Mouse (Mus musculus): ENCODE data around the gene Tubb2a. TPM values are rescaled to one million over a fixed set of nuclear protein-coding genes. Genes with fewer than 3 reads are reported as not detected.
"Not testable (repeated sequence)": the region's sequence is repeated elsewhere in the genome, so short reads cannot be mapped to it uniquely, and the experiment has no call there.

Gene Tubb2a
- polyA plus RNA-seq, 1 experiment: 304 TPM

DNA sequence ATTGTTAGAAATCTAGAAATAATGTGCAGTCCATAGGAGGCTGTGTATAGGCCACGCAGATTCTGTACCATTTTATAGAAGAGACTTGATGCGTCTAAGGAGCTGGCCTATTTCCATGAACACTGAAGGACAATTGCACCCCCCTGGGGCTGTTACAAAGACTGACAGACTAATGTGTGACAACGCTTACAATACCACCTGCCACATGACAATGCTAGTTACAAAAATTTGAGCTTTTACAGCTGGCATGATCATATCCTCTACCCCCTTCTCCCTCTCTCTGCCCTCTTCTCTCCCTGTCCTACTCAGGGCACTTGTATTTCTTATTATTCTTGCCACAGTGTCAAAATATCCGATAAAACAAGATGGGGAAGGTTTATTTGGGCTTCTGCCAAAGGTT is 4.1 kb upstream of the Tubb2a start:
- Histone ChIP-seq H3K4me3 (ENCODE audit: insufficient read depth, poor library complexity, severe bottlenecking) (no peak overlapping the region), H3K36me3 (ENCODE audit: control insufficient read depth, insufficient read depth) (no peaks in the 10 kb centered on the region), H3K79me2 (ENCODE audit: control insufficient read depth, insufficient read depth) (peaks cover 10% of the 10 kb centered on the region), H3K27me3 (ENCODE audit: control insufficient read depth, insufficient read depth, insufficient read length) (no peaks in the 10 kb centered on the region), H3K79me3 (ENCODE audit: low read depth) (peaks cover 4% of the 10 kb centered on the region), H3ac (ENCODE audit: control insufficient read depth, insufficient read length, low read depth) (no peak overlapping the region)
- no peak for TF ChIP-seq FOSL1 (IDR thresholded peaks at IDR 0.05; ENCODE audit: insufficient read depth, low read length, poor library complexity, severe bottlenecking)
- TF ChIP-seq MYOG (IDR thresholded peaks at IDR 0.05; ENCODE audit: control insufficient read depth, extremely low read depth, insufficient read length): no peak
- TF ChIP-seq MYOD1 (IDR thresholded peaks at IDR 0.05; ENCODE audit: control insufficient read depth, insufficient read length, low read depth): no peak

DNA sequence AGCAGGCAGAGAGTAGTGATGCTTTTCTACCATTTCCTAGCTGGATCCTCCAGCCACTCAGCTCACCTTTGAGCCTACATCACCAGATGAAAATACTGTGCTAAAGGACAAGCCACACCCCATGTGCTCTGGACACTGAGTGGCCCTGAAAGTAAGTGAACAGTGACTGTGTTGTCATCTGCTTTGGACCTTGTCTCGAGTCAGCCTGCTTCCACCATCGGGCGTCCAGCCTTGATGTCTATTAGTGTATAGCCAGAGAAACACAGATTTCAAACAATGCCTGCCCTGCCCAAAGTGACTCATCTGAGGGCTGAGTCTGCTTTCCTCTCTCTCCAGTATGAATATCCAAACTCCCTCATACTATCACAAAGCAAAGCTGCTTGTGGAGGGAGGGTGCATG is 2.0 kb upstream of the Tubb2a start:
- TF ChIP-seq FOSL1 (IDR thresholded peaks at IDR 0.05; ENCODE audit: insufficient read depth, low read length, poor library complexity, severe bottlenecking) (no peak), USF1 (IDR thresholded peaks at IDR 0.05; ENCODE audit: low read depth) (no peak), MYOD1 (IDR thresholded peaks at IDR 0.05; ENCODE audit: control insufficient read depth, insufficient read length, low read depth) (no peak), CTCF (IDR thresholded peaks at IDR 0.05; ENCODE audit: control insufficient read depth, insufficient read depth, insufficient read length) (no peak)
- peaks cover 8% of the 10 kb centered on the region for H3K36me3 ChIP-seq (ENCODE audit: control insufficient read depth, insufficient read depth)
- no peak overlapping the region for H3ac ChIP-seq (ENCODE audit: control insufficient read depth, insufficient read length, low read depth)
- peaks cover 16% of the 10 kb centered on the region for H3K79me2 ChIP-seq (ENCODE audit: control insufficient read depth, insufficient read depth)
- H3K27me3 ChIP-seq (ENCODE audit: control insufficient read depth, insufficient read depth, insufficient read length): no peaks in the 10 kb centered on the region
- no peak overlapping the region for H3K4me3 ChIP-seq (ENCODE audit: insufficient read depth, poor library complexity, severe bottlenecking)
- H3K79me3 ChIP-seq (ENCODE audit: low read depth): peaks cover 7% of the 10 kb centered on the region

DNA sequence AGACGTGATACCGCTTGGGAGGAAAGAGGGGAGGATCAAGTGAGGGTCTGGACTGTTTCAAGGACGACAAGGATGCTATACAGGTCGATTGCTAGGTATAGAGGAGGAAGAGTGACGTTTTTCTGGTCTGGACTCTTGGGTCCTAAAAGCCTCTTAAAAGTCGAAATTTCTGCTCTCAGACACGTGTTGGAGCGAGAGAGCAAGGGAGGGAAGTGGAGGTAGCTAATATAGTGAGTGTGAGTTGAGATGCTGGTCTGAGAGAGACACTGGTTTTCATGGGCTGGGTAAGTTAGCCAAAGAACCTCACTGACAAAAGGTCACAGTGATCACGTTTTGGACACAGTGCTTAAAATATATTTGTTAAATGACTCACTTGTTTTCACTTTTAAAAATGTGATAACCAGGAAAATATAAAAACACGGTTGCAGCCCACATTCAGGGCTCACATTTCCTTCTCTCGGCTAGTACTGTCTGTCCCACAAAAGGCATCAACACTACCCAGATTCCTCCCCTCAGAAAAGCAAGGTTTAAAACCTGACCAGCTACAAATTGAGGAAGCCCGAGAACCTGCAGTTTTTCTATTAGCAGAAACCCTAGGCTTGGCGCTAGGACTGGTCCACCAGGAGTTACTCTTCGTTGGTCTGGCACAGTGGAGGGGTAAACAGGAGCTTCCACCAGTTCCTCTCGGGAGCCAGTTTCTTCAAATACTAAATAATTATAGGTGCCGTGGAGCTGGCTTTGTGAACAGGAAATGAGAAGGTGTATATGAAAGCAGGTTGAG is 883 bp upstream of the Tubb2a start:
- H3ac ChIP-seq (ENCODE audit: control insufficient read depth, insufficient read length, low read depth): peak overlapping the region; percentile 10
- H3K36me3 ChIP-seq (ENCODE audit: control insufficient read depth, insufficient read depth): peaks cover 13% of the 10 kb centered on the region
- H3K4me3 ChIP-seq (ENCODE audit: insufficient read depth, poor library complexity, severe bottlenecking): no peak overlapping the region
- H3K79me3 ChIP-seq (ENCODE audit: low read depth): peaks cover 7% of the 10 kb centered on the region
- H3K27me3 ChIP-seq (ENCODE audit: control insufficient read depth, insufficient read depth, insufficient read length): no peaks in the 10 kb centered on the region
- TF ChIP-seq MYOG (IDR thresholded peaks at IDR 0.05; ENCODE audit: control insufficient read depth, extremely low read depth, insufficient read length) (no peak), CEBPB (IDR thresholded peaks at IDR 0.05; ENCODE audit: low read depth) (no peak), CTCF (IDR thresholded peaks at IDR 0.05; ENCODE audit: control insufficient read depth, insufficient read depth, insufficient read length) (no peak), MYOD1 (IDR thresholded peaks at IDR 0.05; ENCODE audit: control insufficient read depth, insufficient read length, low read depth) (no peak), MAX (IDR thresholded peaks at IDR 0.05) (no peak), FOSL1 (IDR thresholded peaks at IDR 0.05; ENCODE audit: insufficient read depth, low read length, poor library complexity, severe bottlenecking) (no peak), USF1 (IDR thresholded peaks at IDR 0.05; ENCODE audit: low read depth) (no peak)
- peaks cover 16% of the 10 kb centered on the region for H3K79me2 ChIP-seq (ENCODE audit: control insufficient read depth, insufficient read depth)

DNA sequence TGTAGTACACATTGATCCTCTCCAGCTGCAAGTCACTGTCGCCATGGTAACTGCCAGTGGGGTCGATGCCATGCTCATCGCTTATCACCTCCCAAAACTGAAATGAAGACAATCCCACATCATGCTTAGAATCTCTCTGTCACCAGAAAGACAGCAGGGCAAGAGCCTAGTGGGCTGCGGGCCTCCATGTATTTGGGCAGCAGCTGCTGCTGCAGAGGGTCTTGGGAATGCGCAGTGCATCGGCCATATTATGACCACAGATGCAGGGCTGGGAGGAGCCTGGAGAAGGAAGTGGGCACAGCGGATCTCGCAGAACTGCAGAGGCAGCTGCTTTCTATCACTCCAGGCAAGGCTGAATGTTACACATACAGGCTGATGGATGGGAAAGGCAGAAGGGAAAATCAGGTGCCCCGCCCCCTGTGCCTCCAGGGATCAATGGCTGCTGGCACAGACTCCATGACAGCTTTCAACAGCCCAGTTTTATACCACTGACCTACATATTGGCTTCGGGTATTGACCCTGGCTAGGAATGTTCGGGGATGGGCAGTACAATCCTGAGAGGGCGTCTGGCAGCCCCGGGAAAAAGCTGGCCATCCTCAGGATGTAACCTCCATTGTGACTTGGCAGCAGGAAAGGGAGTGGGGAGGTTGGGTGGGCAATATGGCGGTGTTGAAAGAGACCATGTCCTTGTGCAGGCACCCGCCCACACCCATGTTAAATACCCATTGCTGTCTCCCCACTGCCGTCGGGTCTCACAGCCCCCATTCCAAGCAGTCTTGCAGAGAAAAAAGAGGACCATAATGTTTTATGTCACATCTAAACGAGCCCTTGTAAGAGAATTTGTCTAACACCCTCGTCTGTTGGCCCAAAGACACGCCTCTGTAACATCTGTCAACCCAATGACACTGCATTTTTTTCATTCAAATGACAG is 981 bp downstream of the Tubb2a start:
- peak; percentile 42 for TF ChIP-seq MYOD1 (IDR thresholded peaks at IDR 0.05; ENCODE audit: control insufficient read depth, insufficient read length, low read depth)
- TF ChIP-seq FOSL1 (IDR thresholded peaks at IDR 0.05; ENCODE audit: insufficient read depth, low read length, poor library complexity, severe bottlenecking): no peak
- TF ChIP-seq USF1 (IDR thresholded peaks at IDR 0.05; ENCODE audit: low read depth): no peak
- Histone ChIP-seq H3K36me3 (ENCODE audit: control insufficient read depth, insufficient read depth) (peaks cover 17% of the 10 kb centered on the region), H3K79me3 (ENCODE audit: low read depth) (peaks cover 7% of the 10 kb centered on the region), H3K79me2 (ENCODE audit: control insufficient read depth, insufficient read depth) (peaks cover 16% of the 10 kb centered on the region), H3K4me3 (ENCODE audit: insufficient read depth, poor library complexity, severe bottlenecking) (peak overlapping the region; percentile 60), H3K27me3 (ENCODE audit: control insufficient read depth, insufficient read depth, insufficient read length) (no peaks in the 10 kb centered on the region), H3ac (ENCODE audit: control insufficient read depth, insufficient read length, low read depth) (peak overlapping the region; percentile 1)

DNA sequence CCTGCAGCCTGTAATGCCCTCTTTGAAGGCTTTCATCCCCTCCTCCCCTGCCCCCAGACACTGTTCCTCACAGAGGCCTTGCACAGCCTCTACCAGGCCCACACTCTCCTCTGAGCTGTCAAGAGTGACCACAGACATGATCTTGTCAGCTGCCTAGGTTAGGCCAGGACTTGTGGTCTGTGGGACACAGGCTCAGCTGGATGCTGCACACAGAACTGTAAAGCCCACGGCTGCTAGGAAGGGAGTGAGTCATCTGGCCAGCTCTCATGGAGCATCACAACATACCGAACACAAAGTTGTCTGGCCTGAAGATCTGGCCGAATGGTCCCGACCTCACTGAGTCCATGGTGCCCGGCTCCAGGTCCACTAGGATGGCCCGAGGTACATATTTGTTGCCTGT is 1.9 kb downstream of the Tubb2a start:
- TF ChIP-seq MYOD1 (IDR thresholded peaks at IDR 0.05; ENCODE audit: control insufficient read depth, insufficient read length, low read depth): peak; percentile 76
- not testable (repeated sequence) for H3ac ChIP-seq (ENCODE audit: control insufficient read depth, insufficient read length, low read depth); H3K4me3 ChIP-seq (ENCODE audit: insufficient read depth, poor library complexity, severe bottlenecking); H3K79me3 ChIP-seq (ENCODE audit: low read depth); H3K27me3 ChIP-seq (ENCODE audit: control insufficient read depth, insufficient read depth, insufficient read length)
- Histone ChIP-seq H3K36me3 (ENCODE audit: control insufficient read depth, insufficient read depth) (peaks cover 17% of the 10 kb centered on the region), H3K79me2 (ENCODE audit: control insufficient read depth, insufficient read depth) (peaks cover 16% of the 10 kb centered on the region)

DNA sequence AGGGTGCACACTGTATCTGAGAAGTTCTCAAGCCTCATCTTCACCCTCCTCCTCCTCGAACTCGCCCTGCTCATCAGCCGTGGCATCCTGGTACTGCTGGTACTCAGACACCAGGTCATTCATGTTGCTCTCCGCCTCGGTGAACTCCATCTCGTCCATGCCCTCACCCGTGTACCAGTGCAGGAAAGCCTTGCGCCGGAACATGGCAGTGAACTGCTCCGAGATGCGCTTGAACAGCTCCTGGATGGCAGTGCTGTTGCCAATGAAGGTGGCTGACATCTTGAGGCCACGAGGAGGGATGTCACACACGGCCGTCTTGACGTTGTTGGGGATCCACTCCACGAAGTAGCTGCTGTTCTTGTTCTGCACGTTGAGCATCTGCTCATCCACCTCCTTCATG is 3.4 kb downstream of the Tubb2a start:
- not testable (repeated sequence) for H3K27me3 ChIP-seq (ENCODE audit: control insufficient read depth, insufficient read depth, insufficient read length); H3ac ChIP-seq (ENCODE audit: control insufficient read depth, insufficient read length, low read depth); H3K79me3 ChIP-seq (ENCODE audit: low read depth); H3K4me3 ChIP-seq (ENCODE audit: insufficient read depth, poor library complexity, severe bottlenecking)
- Histone ChIP-seq H3K36me3 (ENCODE audit: control insufficient read depth, insufficient read depth) (peaks cover 17% of the 10 kb centered on the region), H3K79me2 (ENCODE audit: control insufficient read depth, insufficient read depth) (peaks cover 16% of the 10 kb centered on the region)

All from C2C12 (cell line).